Mouse (Mus musculus) megakaryocyte, embryonic 14.5 days (primary cell): ENCODE data around the gene Bricd5.

Experiments used
- FLI1 ChIP-seq: IDR thresholded peaks from 2 replicates; pipeline ENCODE4 v1.6.1; 2012; ENCODE audit warnings: low read length, inconsistent platforms, mixed read lengths
- GATA1 ChIP-seq: IDR thresholded peaks from 3 replicates; pipeline ENCODE4 v1.6.1; 2012; ENCODE audit warnings: mixed read lengths, low read length, inconsistent platforms, borderline replicate concordance

DNA sequence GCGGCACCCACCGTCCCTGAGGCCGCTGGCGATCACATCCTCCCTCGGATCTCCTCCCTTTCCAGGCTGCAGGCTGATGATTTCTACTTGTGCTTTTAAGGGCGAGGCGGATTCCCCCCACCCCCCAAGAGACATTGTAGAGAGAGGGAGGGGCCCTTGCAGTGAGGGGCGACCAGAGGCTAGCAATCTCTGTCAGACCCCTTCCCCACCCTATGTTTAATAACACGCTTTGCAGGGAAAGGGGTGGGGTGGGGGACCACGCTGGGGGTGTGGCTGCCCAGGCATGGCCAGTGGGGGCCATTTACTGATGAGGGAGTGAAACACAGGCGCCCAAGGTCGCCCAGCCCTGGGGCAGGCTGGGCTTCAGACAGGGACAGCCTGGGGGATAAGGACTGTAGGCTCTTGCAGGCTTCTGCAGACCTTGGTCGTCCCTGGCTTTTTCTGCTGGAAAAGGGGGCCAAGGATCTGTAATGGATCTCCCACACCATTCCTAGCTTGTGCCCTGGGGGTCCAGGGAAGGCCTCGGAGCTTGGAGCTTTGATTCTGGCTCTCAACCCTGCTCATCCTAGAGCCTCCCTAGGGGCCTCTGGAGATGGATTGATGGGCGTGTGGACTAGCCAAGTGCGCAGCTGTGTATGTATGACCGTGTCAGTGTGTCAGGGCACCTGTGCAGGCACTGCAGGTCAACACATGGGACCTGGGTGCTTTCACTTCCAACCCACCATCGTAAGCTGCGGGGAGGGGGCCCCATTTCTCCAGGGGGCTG, 15.8 kb downstream of the Bricd5 start:
- TF ChIP-seq FLI1 (no peak), GATA1 (no peak)
